Comparison of ENCODE assay signal across 16 mouse cellular contexts in the genomic region with DNA sequence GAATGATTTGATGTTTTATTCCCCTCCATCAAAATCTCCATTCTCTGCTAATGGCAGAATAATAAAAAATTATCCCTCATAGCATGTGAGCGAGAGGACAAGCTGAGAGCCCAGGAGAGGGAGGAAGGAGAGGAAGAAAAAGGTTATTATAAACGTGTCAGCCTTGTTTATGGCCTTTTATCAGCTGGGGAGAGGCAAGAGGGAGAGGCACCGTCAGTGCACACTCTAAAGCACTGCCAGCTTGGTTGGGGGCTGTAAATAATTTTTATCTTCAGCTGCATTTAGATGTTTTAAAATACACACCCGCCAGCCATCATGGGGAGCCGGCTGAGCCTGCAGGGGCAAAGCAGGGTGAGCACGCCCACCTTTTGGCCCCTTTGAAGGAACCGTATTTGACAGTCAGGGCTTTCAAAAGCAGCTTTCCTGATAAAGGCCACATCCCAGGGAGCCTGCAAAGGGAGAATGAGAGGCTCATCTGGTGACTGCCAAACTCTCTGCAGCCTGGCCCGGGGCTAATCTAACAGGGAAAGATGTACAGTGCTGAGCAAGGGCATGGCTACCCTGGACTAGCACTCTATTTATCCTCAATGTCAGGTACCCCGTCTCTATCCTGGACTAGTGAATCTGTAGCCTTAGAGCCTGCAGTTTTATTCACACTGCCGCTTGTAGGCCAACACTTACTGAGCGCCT.
A peak's percentile ranks its signal among the peaks of the same experiment; 100 is the strongest.
DNase-seq lines count a peak whose midpoint lies in the region; ATAC-seq and TF ChIP-seq lines count a peak whose summit lies in the region.
"Had no signal": no experiment of that assay in that cellular context is flagged by ENCODE, and none has a peak within 500 bp of the region (broad histone marks: within the 10 kb centered on the region; RNA-seq: fewer than 3 reads in every experiment).

No protein-coding gene starts in this region.

- peak overlapping the region; percentile 10; the same call in 1 of the 2 replicates for H3K27ac ChIP-seq in forebrain, embryonic 13.5 days
- no peak overlapping the region for H3K27ac ChIP-seq in forebrain, postnatal 0 days (ENCODE audit: low read depth, low read length)
- H3K27ac ChIP-seq in midbrain, embryonic 12.5 days (replicated peaks) = 0 out of 2 replicates have a peak overlapping the region, but pooled peaks have one; percentile 26
- no peak overlapping the region for H3K27ac ChIP-seq in midbrain, embryonic 11.5 days (ENCODE audit: low read depth, low read length)
- no peak overlapping the region for H3K27ac ChIP-seq in intestine, embryonic 16.5 days (ENCODE audit: low read length)
- peak overlapping the region; percentile 84 for H3K27ac ChIP-seq in neural tube, embryonic 13.5 days (replicated peaks)
- H3K27ac ChIP-seq in kidney, embryonic 15.5 days = no peak overlapping the region
- H3K27ac ChIP-seq: embryonic facial prominence, embryonic 13.5 days had no signal

- no peak for DNase-seq in forebrain, postnatal 0 days
- DNase-seq in midbrain, embryonic 11.5 days (ENCODE audit: low spot score, missing footprints) = no peak
- DNase-seq in kidney, adult 18-20 months = no peak
- DNase-seq: adrenal gland, postnatal 36 days; cerebellum, postnatal 14 days; kidney, postnatal 10 days; layer of hippocampus, adult 9-11 months; lung, adult 2 months; right cerebral cortex, postnatal 25 days had no signal

- H3K27me3 ChIP-seq in forebrain, embryonic 13.5 days = peaks cover 12% of the 10 kb centered on the region
- H3K27me3 ChIP-seq in forebrain, postnatal 0 days (ENCODE audit: insufficient read depth, low read length) = no peaks in the 10 kb centered on the region
- H3K27me3 ChIP-seq in midbrain, embryonic 12.5 days = peaks cover 15% of the 10 kb centered on the region
- H3K27me3 ChIP-seq in midbrain, embryonic 11.5 days (ENCODE audit: control insufficient read depth, insufficient read depth, low read length) = no peaks in the 10 kb centered on the region
- H3K27me3 ChIP-seq in intestine, embryonic 16.5 days (replicated peaks; ENCODE audit: control insufficient read depth, insufficient read depth, low read length) = no peaks in the 10 kb centered on the region
- no peaks in the 10 kb centered on the region for H3K27me3 ChIP-seq in neural tube, embryonic 13.5 days
- peaks cover 32% of the 10 kb centered on the region for H3K27me3 ChIP-seq in kidney, embryonic 15.5 days
- H3K27me3 ChIP-seq: embryonic facial prominence, embryonic 13.5 days had no signal

- no peaks in the 10 kb centered on the region for H3K36me3 ChIP-seq in forebrain, embryonic 13.5 days (ENCODE audit: poor library complexity, severe bottlenecking)
- H3K36me3 ChIP-seq in forebrain, postnatal 0 days (ENCODE audit: insufficient read depth) = no peaks in the 10 kb centered on the region
- H3K36me3 ChIP-seq in midbrain, embryonic 12.5 days = no peaks in the 10 kb centered on the region
- no peaks in the 10 kb centered on the region for H3K36me3 ChIP-seq in midbrain, embryonic 11.5 days (ENCODE audit: control insufficient read depth, insufficient read depth, low read length)
- H3K36me3 ChIP-seq in intestine, embryonic 16.5 days (ENCODE audit: control insufficient read depth, insufficient read depth, low read length) = no peaks in the 10 kb centered on the region
- no peaks in the 10 kb centered on the region for H3K36me3 ChIP-seq in neural tube, embryonic 13.5 days
- no peaks in the 10 kb centered on the region for H3K36me3 ChIP-seq in kidney, embryonic 15.5 days
- H3K36me3 ChIP-seq: embryonic facial prominence, embryonic 13.5 days had no signal

- H3K9ac ChIP-seq in forebrain, embryonic 13.5 days = peak overlapping the region; percentile 26; the same call in 1 of the 2 replicates
- H3K9ac ChIP-seq in forebrain, postnatal 0 days = no peak overlapping the region
- H3K9ac ChIP-seq in midbrain, embryonic 12.5 days (replicated peaks) = no peak overlapping the region
- H3K9ac ChIP-seq in midbrain, embryonic 11.5 days (ENCODE audit: low read length) = no peak overlapping the region
- H3K9ac ChIP-seq in intestine, embryonic 16.5 days (ENCODE audit: low read depth, low read length) = no peak overlapping the region; the same call in 1 of the 2 replicates
- no peak overlapping the region for H3K9ac ChIP-seq in neural tube, embryonic 13.5 days
- no peak overlapping the region for H3K9ac ChIP-seq in kidney, embryonic 15.5 days
- H3K9ac ChIP-seq: embryonic facial prominence, embryonic 13.5 days had no signal

- ATAC-seq in forebrain, embryonic 13.5 days = 0 out of 2 replicates have a peak, but pooled peaks have one; percentile 43
- no peak for ATAC-seq in forebrain, postnatal 0 days
- ATAC-seq in midbrain, embryonic 12.5 days (ENCODE audit: low FRiP score, low read depth) = no peak
- no peak for ATAC-seq in midbrain, embryonic 11.5 days (ENCODE audit: low FRiP score)
- peak; percentile 75 for ATAC-seq in intestine, embryonic 16.5 days
- ATAC-seq in neural tube, embryonic 13.5 days (ENCODE audit: low read depth) = peak; percentile 64
- no peak for ATAC-seq in kidney, embryonic 15.5 days (replicated peaks; ENCODE audit: low FRiP score)
- ATAC-seq: activated CD4-positive, CD25-positive, alpha-beta regulatory T cell, adult 4 months had no signal

- no peak for TF ChIP-seq CTCF in forebrain, postnatal 0 days (IDR thresholded peaks at IDR 0.05; ENCODE audit: low read depth)

- peaks cover 12% of the 10 kb centered on the region for H3K4me1 ChIP-seq in forebrain, embryonic 13.5 days
- peaks cover 4% of the 10 kb centered on the region; the same call in 1 of the 2 replicates for H3K4me1 ChIP-seq in forebrain, postnatal 0 days (ENCODE audit: insufficient read depth)
- H3K4me1 ChIP-seq in midbrain, embryonic 12.5 days = peaks cover 16% of the 10 kb centered on the region
- peaks cover 6% of the 10 kb centered on the region for H3K4me1 ChIP-seq in midbrain, embryonic 11.5 days (ENCODE audit: control insufficient read depth, insufficient read depth, low read length)
- peaks cover 15% of the 10 kb centered on the region for H3K4me1 ChIP-seq in intestine, embryonic 16.5 days (ENCODE audit: control insufficient read depth, insufficient read depth, low read length)
- H3K4me1 ChIP-seq in neural tube, embryonic 13.5 days (replicated peaks) = peaks cover 39% of the 10 kb centered on the region
- peaks cover 23% of the 10 kb centered on the region for H3K4me1 ChIP-seq in kidney, embryonic 15.5 days
- H3K4me1 ChIP-seq: embryonic facial prominence, embryonic 13.5 days had no signal

- H3K4me3 ChIP-seq in forebrain, embryonic 13.5 days = no peak overlapping the region
- H3K4me3 ChIP-seq in forebrain, postnatal 0 days (ENCODE audit: low read depth, low read length) = no peak overlapping the region
- H3K4me3 ChIP-seq in midbrain, embryonic 12.5 days = no peak overlapping the region
- no peak overlapping the region for H3K4me3 ChIP-seq in midbrain, embryonic 11.5 days (ENCODE audit: low read depth, low read length)
- no peak overlapping the region for H3K4me3 ChIP-seq in intestine, embryonic 16.5 days (ENCODE audit: low read length)
- H3K4me3 ChIP-seq in neural tube, embryonic 13.5 days = no peak overlapping the region
- H3K4me3 ChIP-seq in kidney, embryonic 15.5 days (replicated peaks) = no peak overlapping the region
- H3K4me3 ChIP-seq: embryonic facial prominence, embryonic 13.5 days had no signal

- no peaks in the 10 kb centered on the region for H3K9me3 ChIP-seq in forebrain, embryonic 13.5 days (replicated peaks)
- H3K9me3 ChIP-seq in forebrain, postnatal 0 days (ENCODE audit: low read length) = no peaks in the 10 kb centered on the region
- H3K9me3 ChIP-seq in midbrain, embryonic 12.5 days = no peaks in the 10 kb centered on the region
- H3K9me3 ChIP-seq in midbrain, embryonic 11.5 days (ENCODE audit: control insufficient read depth, low read length) = no peaks in the 10 kb centered on the region
- no peaks in the 10 kb centered on the region for H3K9me3 ChIP-seq in intestine, embryonic 16.5 days (ENCODE audit: control insufficient read depth, low read length)
- H3K9me3 ChIP-seq in neural tube, embryonic 13.5 days = no peaks in the 10 kb centered on the region
- no peaks in the 10 kb centered on the region for H3K9me3 ChIP-seq in kidney, embryonic 15.5 days (replicated peaks)
- H3K9me3 ChIP-seq: embryonic facial prominence, embryonic 13.5 days had no signal

- no peak overlapping the region for H3K4me2 ChIP-seq in forebrain, embryonic 13.5 days
- H3K4me2 ChIP-seq in forebrain, postnatal 0 days (ENCODE audit: low read depth) = no peak overlapping the region
- H3K4me2 ChIP-seq in midbrain, embryonic 12.5 days (replicated peaks) = no peak overlapping the region
- no peak overlapping the region for H3K4me2 ChIP-seq in midbrain, embryonic 11.5 days
- peak overlapping the region; percentile 6; the same call in 1 of the 2 replicates for H3K4me2 ChIP-seq in intestine, embryonic 16.5 days (ENCODE audit: low read depth, low read length)
- no peak overlapping the region for H3K4me2 ChIP-seq in neural tube, embryonic 13.5 days
- no peak overlapping the region for H3K4me2 ChIP-seq in kidney, embryonic 15.5 days
- H3K4me2 ChIP-seq: embryonic facial prominence, embryonic 13.5 days had no signal

- 13% methylated on average over 11 of the region's 11 CpGs for WGBS in forebrain, embryonic 13.5 days
- 14% methylated on average over 11 of the region's 11 CpGs for WGBS in forebrain, postnatal 0 days
- WGBS in midbrain, embryonic 12.5 days = 15% methylated on average over 11 of the region's 11 CpGs
- 16% methylated on average over 11 of the region's 11 CpGs for WGBS in midbrain, embryonic 11.5 days
- 17% methylated on average over 11 of the region's 11 CpGs for WGBS in intestine, embryonic 16.5 days
- WGBS in neural tube, embryonic 13.5 days = 9% methylated on average over 11 of the region's 11 CpGs
- WGBS in kidney, embryonic 15.5 days = 17% methylated on average over 11 of the region's 11 CpGs

Comparison
In these comparisons a context has a peak if more than half of its experiments do, and no peak if none do; other contexts are left out.
1. ATAC-seq: peak in forebrain, embryonic 13.5 days (single experiment), intestine, embryonic 16.5 days (single experiment) and neural tube, embryonic 13.5 days (single experiment); none in forebrain, postnatal 0 days (single experiment), midbrain, embryonic 12.5 days (single experiment), midbrain, embryonic 11.5 days (single experiment) and kidney, embryonic 15.5 days (single experiment).
2. H3K27ac ChIP-seq: peak in forebrain, embryonic 13.5 days (single experiment), midbrain, embryonic 12.5 days (single experiment) and neural tube, embryonic 13.5 days (single experiment); none in forebrain, postnatal 0 days (single experiment), midbrain, embryonic 11.5 days (single experiment), intestine, embryonic 16.5 days (single experiment) and kidney, embryonic 15.5 days (single experiment).